Mouse (Mus musculus) gastrocnemius, adult 8-10 months (tissue): Measurements from ENCODE around the gene Cdh16. TPM values are rescaled to one million over a fixed set of nuclear protein-coding genes. Genes with fewer than 3 reads are reported as not detected.
"Not testable (repeated sequence)": the region's sequence is repeated elsewhere in the genome, so short reads cannot be mapped to it uniquely, and the experiment has no call there.

Source experiments
- DNase-seq, 2 experiments: peaks; one replicate each; pipeline ENCODE4 v3.0.0; 2022; ENCODE audit warnings: low spot score in 2 of 2
- total RNA-seq, 4 experiments: library from RNA; stranded (reverse); gene quantifications; 2 replicates each; pipeline ENCODE4 v1.2.4; 2022

Gene Cdh16
- total RNA-seq, 4 experiments from 2014 or later = 0.47 TPM; not detected in 3

GRCm38 (mm10) chr8:104584522-104584921, 39.7 kb downstream of the Cdh16 start:
- DNase-seq = no peak

DNA sequence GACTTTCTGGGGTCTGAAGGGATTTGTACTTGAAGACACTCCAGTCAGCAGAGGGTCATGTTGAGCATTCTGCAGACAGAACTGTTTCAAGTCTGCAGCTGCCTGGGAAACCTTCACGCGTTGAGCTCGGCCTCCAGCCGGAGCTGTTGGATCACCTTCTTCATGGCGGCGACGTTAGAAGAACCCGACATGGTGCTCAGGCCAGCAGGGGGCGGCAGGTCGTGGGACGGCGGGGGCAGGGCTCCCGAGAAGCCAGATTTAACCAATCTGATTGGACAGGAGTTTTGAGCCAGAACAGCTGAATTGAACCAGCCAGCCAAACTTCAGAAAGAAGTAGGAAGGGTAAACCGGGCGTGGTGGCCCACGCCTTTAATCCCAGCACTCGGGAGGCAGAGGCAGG, 46.6 kb downstream of the Cdh16 start:
- DNase-seq = not testable (repeated sequence)

DNA sequence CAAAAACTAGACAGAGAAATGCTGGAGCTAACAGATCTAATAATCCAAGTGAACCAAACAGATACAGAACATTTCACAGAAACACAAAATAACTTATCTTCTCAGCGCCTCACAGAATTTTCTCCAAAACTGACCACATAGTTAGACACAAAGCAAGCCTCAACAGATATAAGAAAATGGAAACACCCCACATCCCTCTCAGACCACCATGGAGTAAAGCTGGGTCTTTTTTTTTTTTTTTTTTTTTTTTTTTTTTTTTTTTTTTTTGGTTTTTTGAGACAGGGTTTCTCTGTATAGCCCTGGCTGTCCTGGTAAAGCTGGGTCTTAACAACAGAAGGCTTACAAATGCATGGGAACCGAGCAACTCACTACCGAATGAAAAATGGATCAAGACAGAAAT, 47.4 kb downstream of the Cdh16 start:
- DNase-seq = no peak

DNA sequence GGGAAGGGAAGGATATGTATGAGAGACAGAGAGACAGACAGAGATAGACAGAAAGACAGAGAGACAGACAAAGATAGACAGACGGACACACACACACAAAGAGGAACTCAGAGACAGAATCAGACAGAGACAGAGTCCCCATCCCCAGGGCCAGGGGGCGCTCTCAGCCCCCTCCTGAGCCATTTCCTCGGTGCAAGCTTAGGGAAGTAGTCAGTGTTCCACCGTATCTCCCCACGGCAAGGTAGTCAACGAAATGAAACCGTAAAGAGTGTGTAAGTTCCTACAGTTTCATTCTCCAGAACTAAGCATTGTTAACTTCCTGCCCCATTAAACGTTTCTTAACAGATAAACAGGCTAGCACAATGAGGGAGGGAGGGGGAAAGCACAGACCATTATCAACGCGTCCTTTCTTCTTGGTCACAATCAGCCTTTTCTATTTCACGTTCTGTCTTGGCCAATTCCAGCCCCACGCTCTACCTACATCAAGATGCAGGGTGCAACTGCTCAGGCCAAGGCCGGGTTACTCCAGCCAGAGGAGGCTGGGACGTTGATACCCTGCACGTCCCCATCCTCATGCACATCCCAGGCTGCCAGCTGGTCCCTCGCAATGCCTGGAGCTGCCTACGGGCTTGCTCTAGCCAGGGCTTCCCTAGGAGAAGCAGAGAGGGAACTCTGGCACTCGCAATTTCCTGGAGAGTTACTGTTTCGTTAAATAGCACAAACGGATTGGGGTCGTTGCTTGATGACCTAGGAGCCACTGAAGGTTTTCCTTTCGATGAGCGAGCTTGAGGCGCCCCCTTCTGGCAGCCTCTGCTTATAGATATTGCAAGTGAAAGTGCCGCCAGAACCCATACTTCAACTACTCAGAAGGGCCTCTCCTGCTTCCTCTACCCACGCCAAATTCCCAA, 53.5 kb downstream of the Cdh16 start:
- peak; percentile 53 to 69 for DNase-seq

DNA sequence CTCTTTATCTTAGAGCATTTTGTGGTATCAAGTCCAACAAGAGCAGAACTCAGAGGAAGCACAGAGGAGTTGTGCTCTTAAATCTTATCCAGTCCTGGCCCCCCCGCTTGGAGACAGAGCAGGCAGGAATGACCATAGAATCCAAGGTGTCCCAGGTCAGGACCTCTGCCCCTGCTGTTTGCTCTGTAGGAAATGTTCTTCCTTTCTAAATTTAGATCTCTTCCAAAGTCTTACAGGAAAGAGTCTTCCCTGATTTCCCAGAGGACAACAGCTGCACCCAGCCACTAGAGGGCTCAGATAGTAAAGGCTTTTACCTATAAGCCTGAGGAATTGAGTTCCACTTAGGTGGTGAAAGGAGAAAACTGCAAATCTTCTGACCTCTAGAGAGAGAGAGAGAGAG, 54.6 kb downstream of the Cdh16 start:
- DNase-seq = no peak

DNA sequence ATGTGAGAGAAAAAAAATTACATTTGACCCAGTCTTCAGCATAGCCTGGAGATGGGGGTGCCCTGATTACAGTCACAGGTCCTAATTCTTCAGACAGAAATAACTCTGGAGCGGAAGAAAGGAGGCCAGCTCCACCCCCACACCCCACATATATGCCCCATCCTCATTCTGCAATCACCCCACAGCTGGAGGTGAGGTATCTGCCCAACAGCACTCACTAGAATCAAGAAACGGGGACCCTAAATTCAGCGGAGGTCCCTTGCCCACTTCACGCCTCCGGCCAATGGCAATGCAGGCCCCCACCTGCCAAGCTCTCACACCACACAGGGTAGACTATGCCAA, 58.8 kb downstream of the Cdh16 start:
- no peak for DNase-seq

GRCm38 (mm10) chr8:104564633-104565456, 59.4 kb downstream of the Cdh16 start:
- peak; percentile 75 to 82 for DNase-seq

GRCm38 (mm10) chr8:104560731-104561130, 63.5 kb downstream of the Cdh16 start:
- no peak for DNase-seq

DNA sequence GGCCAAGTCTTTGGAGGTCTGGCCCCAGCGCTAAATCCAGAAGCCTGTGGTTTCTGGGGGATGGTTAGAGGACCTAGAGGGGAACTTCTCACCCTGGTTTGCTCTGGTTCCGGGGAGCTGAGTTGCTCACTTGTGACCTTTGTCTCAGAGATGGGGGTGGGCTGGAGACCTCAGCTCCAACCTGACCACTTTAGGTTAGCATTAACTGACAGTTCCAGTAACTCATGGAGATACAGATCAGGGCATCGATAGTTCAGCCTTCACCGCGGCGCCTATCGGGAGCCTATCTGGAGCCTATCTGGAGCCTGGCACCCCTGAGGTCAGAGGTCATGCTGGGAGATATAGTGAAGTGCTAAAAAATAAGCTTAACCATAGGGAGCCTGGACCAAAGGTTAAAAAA, 67.0 kb downstream of the Cdh16 start:
- no peak for DNase-seq

GRCm38 (mm10) chr8:104555191-104555590, 69.0 kb downstream of the Cdh16 start:
- DNase-seq = no peak

Other genes starting within 250 kb of the Cdh16 start
- 1 to 10 TPM; 4.0 to 4.9 (median 4.7) TPM for gene Cmtm4, start 228.6 kb downstream of the Cdh16 start, total RNA-seq
- 100 to 1,000 TPM in 1 of 4 experiments, 10 to 100 TPM in 3; 63.1 to 122 (median 75.8) TPM for gene Dync1li2, start 181.3 kb downstream of the Cdh16 start, total RNA-seq
- not detected for gene Terb1, start 114.5 kb downstream of the Cdh16 start, total RNA-seq
- gene Nae1, start 89.8 kb downstream of the Cdh16 start, total RNA-seq = 10 to 100 TPM; 21.5 to 29.2 (median 25.0) TPM
- 1 to 10 TPM in 2 of 4 experiments, under 1 TPM in 2; 0.21 to 1.2 (median 0.68) TPM for gene Car7, start 89.7 kb downstream of the Cdh16 start, total RNA-seq
- gene Pdp2, start 32.9 kb downstream of the Cdh16 start, total RNA-seq = 1 to 10 TPM; 2.0 to 4.6 (median 4.4) TPM
- 1 to 10 TPM; 3.7 to 9.5 (median 5.0) TPM for gene Rrad, start 6.9 kb upstream of the Cdh16 start, total RNA-seq
- gene Ciao2b, start 17.6 kb upstream of the Cdh16 start, total RNA-seq = 10 to 100 TPM; 36.1 to 46.5 (median 41.2) TPM
- not detected for gene Ces2a, start 109.6 kb upstream of the Cdh16 start, total RNA-seq
- gene Ces2b, start 207.2 kb upstream of the Cdh16 start, total RNA-seq = under 1 TPM in 1 of 4 experiments, not detected in 3; 0.09 TPM
- gene Ces2c, start 222.7 kb upstream of the Cdh16 start, total RNA-seq = under 1 TPM; 0.27 to 0.80 (median 0.44) TPM